Comparison of ENCODE assay signal across 8 mouse cellular contexts in genomic region chr14:26530350-26530749, GRCm38 (mm10). TPM values are rescaled to one million over a fixed set of nuclear protein-coding genes. Genes with fewer than 3 reads are reported as not detected.
DNase-seq lines count a peak whose midpoint lies in the region; ATAC-seq and TF ChIP-seq lines count a peak whose summit lies in the region.
"Had no signal": no experiment of that assay in that cellular context is flagged by ENCODE, and none has a peak within 500 bp of the region (broad histone marks: within the 10 kb centered on the region; RNA-seq: fewer than 3 reads in every experiment).

No protein-coding gene starts in this region.

- H3K27ac ChIP-seq in kidney, embryonic 14.5 days (ENCODE audit: low read depth, low read length), result no peak overlapping the region
- H3K27ac ChIP-seq in intestine, embryonic 15.5 days, result no peak overlapping the region
- no peak overlapping the region for H3K27ac ChIP-seq in kidney, postnatal 0 days
- H3K27ac ChIP-seq in midbrain, postnatal 0 days (ENCODE audit: low read depth, low read length), result no peak overlapping the region
- H3K27ac ChIP-seq: limb, embryonic 15.5 days had no signal

- no peak for ATAC-seq in kidney, embryonic 14.5 days (ENCODE audit: low FRiP score, low TSS enrichment)
- no peak for ATAC-seq in intestine, embryonic 15.5 days
- no peak for ATAC-seq in kidney, postnatal 0 days (replicated peaks; ENCODE audit: low FRiP score, low read depth)
- no peak for ATAC-seq in midbrain, postnatal 0 days (ENCODE audit: low FRiP score)
- ATAC-seq in megakaryocyte progenitor cell, adult 5-6 weeks (replicated peaks; ENCODE audit: poor library complexity), result no peak

- 70% methylated on average over 7 of the region's 7 CpGs for WGBS in kidney, embryonic 14.5 days
- WGBS in intestine, embryonic 15.5 days, result 67% methylated on average over 7 of the region's 7 CpGs
- 53% methylated on average over 7 of the region's 7 CpGs for WGBS in kidney, postnatal 0 days
- 41% methylated on average over 7 of the region's 7 CpGs for WGBS in midbrain, postnatal 0 days

- H3K36me3 ChIP-seq in kidney, embryonic 14.5 days (ENCODE audit: control insufficient read depth, insufficient read depth, low read length), result no peaks in the 10 kb centered on the region; the same call in 1 of the 2 replicates
- H3K36me3 ChIP-seq in intestine, embryonic 15.5 days, result no peaks in the 10 kb centered on the region
- H3K36me3 ChIP-seq in kidney, postnatal 0 days (ENCODE audit: insufficient read depth, low read length), result no peaks in the 10 kb centered on the region
- H3K36me3 ChIP-seq in midbrain, postnatal 0 days (ENCODE audit: insufficient read depth, low read length), result no peaks in the 10 kb centered on the region
- H3K36me3 ChIP-seq: limb, embryonic 15.5 days had no signal

- H3K9me3 ChIP-seq in kidney, embryonic 14.5 days (ENCODE audit: control insufficient read depth, low read length), result no peaks in the 10 kb centered on the region
- no peaks in the 10 kb centered on the region for H3K9me3 ChIP-seq in intestine, embryonic 15.5 days
- H3K9me3 ChIP-seq in kidney, postnatal 0 days (replicated peaks; ENCODE audit: low read length), result no peaks in the 10 kb centered on the region
- H3K9me3 ChIP-seq in midbrain, postnatal 0 days (ENCODE audit: low read length), result no peaks in the 10 kb centered on the region
- H3K9me3 ChIP-seq: limb, embryonic 15.5 days had no signal

- TF ChIP-seq CTCF in kidney, postnatal 0 days (IDR thresholded peaks at IDR 0.05; ENCODE audit: low read depth), result no peak
- TF ChIP-seq CTCF in midbrain, postnatal 0 days (IDR thresholded peaks at IDR 0.05), result no peak

- no peaks in the 10 kb centered on the region for H3K27me3 ChIP-seq in kidney, embryonic 14.5 days (ENCODE audit: control insufficient read depth, insufficient read depth, low read length)
- no peaks in the 10 kb centered on the region for H3K27me3 ChIP-seq in intestine, embryonic 15.5 days (replicated peaks)
- no peaks in the 10 kb centered on the region for H3K27me3 ChIP-seq in kidney, postnatal 0 days (ENCODE audit: insufficient read depth, low read length)
- H3K27me3 ChIP-seq in midbrain, postnatal 0 days (ENCODE audit: insufficient read depth, low read length), result no peaks in the 10 kb centered on the region
- H3K27me3 ChIP-seq: limb, embryonic 15.5 days had no signal

- H3K9ac ChIP-seq in kidney, embryonic 14.5 days (ENCODE audit: low read depth, low read length), result no peak overlapping the region
- no peak overlapping the region for H3K9ac ChIP-seq in intestine, embryonic 15.5 days
- H3K9ac ChIP-seq in kidney, postnatal 0 days (ENCODE audit: low read depth, low read length), result no peak overlapping the region
- H3K9ac ChIP-seq in midbrain, postnatal 0 days (replicated peaks; ENCODE audit: low read length, poor library complexity, severe bottlenecking), result no peak overlapping the region
- H3K9ac ChIP-seq: limb, embryonic 15.5 days had no signal

- no peak overlapping the region for H3K4me3 ChIP-seq in kidney, embryonic 14.5 days (ENCODE audit: low read length)
- H3K4me3 ChIP-seq in intestine, embryonic 15.5 days (replicated peaks), result no peak overlapping the region
- no peak overlapping the region for H3K4me3 ChIP-seq in kidney, postnatal 0 days (replicated peaks; ENCODE audit: low read depth, low read length)
- no peak overlapping the region for H3K4me3 ChIP-seq in midbrain, postnatal 0 days (ENCODE audit: low read depth, low read length)
- H3K4me3 ChIP-seq: limb, embryonic 15.5 days had no signal

- peak; percentile 85 for DNase-seq in kidney, adult 11 months
- DNase-seq in kidney, postnatal 0 days (ENCODE audit: low spot score), result no peak
- no peak for DNase-seq in midbrain, postnatal 0 days (ENCODE audit: low spot score)
- no peak for DNase-seq in gastrocnemius, adult 18-20 months (ENCODE audit: low spot score)

- peaks cover 14% of the 10 kb centered on the region for H3K4me1 ChIP-seq in kidney, embryonic 14.5 days (ENCODE audit: control insufficient read depth, insufficient read depth, low read length)
- peaks cover 16% of the 10 kb centered on the region for H3K4me1 ChIP-seq in intestine, embryonic 15.5 days (replicated peaks)
- H3K4me1 ChIP-seq in kidney, postnatal 0 days (replicated peaks; ENCODE audit: insufficient read depth, low read length), result peaks cover 22% of the 10 kb centered on the region
- H3K4me1 ChIP-seq in midbrain, postnatal 0 days (ENCODE audit: insufficient read depth, low read length), result peaks cover 9% of the 10 kb centered on the region

- H3K4me2 ChIP-seq in kidney, embryonic 14.5 days (replicated peaks; ENCODE audit: low read depth, low read length), result no peak overlapping the region
- H3K4me2 ChIP-seq in intestine, embryonic 15.5 days (replicated peaks), result peak overlapping the region; percentile 22
- 0 out of 2 replicates have a peak overlapping the region, but pooled peaks have one; percentile 7 for H3K4me2 ChIP-seq in kidney, postnatal 0 days (ENCODE audit: low read length)
- peak overlapping the region; percentile 4; the same call in 1 of the 2 replicates for H3K4me2 ChIP-seq in midbrain, postnatal 0 days (ENCODE audit: low read depth, low read length, poor library complexity, severe bottlenecking)
- H3K4me2 ChIP-seq: limb, embryonic 15.5 days had no signal

RNA-seq across cellular contexts. Expression of gene Slmap, which starts 4.4 kb away (rescaled TPM):
- 19.5 and 26.8 TPM in 2 replicates for polyA plus RNA-seq in kidney, embryonic 14.5 days (2014; fragmentation: Nextera tagmentation; extraction: Ambion mirVana)
- 42.2 and 48.8 TPM in 2 replicates for polyA plus RNA-seq in intestine, embryonic 15.5 days (2015; fragmentation: Nextera tagmentation; extraction: Ambion mirVana)
- polyA plus RNA-seq in kidney, postnatal 0 days (2015; fragmentation: Nextera tagmentation; extraction: Ambion mirVana), result 22.9 and 24.3 TPM in 2 replicates
- total RNA-seq in midbrain, postnatal 0 days (2014; rRNA removed), result 23.2 and 27.4 TPM in 2 replicates
- 9.9 and 11.1 TPM in 2 replicates for polyA plus RNA-seq in midbrain, postnatal 0 days (2015; fragmentation: Nextera tagmentation; extraction: Ambion mirVana)
- 82.4 and 91.7 TPM in 2 replicates for total RNA-seq in megakaryocyte progenitor cell, adult 5-6 weeks (2015)
- 56.8 and 78.7 TPM in 2 replicates for total RNA-seq in megakaryocyte progenitor cell, adult 5-6 weeks (2017)
- 10 to 100 TPM; 73.5 to 95.6 TPM for total RNA-seq in gastrocnemius, adult 18-20 months (2021)

RNA-seq across cellular contexts. Expression of gene Dennd6a, which starts 43.3 kb away (rescaled TPM):
- 41.8 and 46.3 TPM in 2 replicates for polyA plus RNA-seq in kidney, embryonic 14.5 days (2014; fragmentation: Nextera tagmentation; extraction: Ambion mirVana)
- polyA plus RNA-seq in intestine, embryonic 15.5 days (2015; fragmentation: Nextera tagmentation; extraction: Ambion mirVana), result 29.0 and 32.0 TPM in 2 replicates
- 29.2 and 33.6 TPM in 2 replicates for polyA plus RNA-seq in kidney, postnatal 0 days (2015; fragmentation: Nextera tagmentation; extraction: Ambion mirVana)
- 26.1 and 26.6 TPM in 2 replicates for total RNA-seq in midbrain, postnatal 0 days (2014; rRNA removed)
- polyA plus RNA-seq in midbrain, postnatal 0 days (2015; fragmentation: Nextera tagmentation; extraction: Ambion mirVana), result 9.5 and 9.7 TPM in 2 replicates
- total RNA-seq in megakaryocyte progenitor cell, adult 5-6 weeks (2015), result 29.1 and 32.3 TPM in 2 replicates
- total RNA-seq in megakaryocyte progenitor cell, adult 5-6 weeks (2017), result 22.0 and 25.1 TPM in 2 replicates
- total RNA-seq in gastrocnemius, adult 18-20 months (2021), result 1 to 10 TPM; 6.7 to 7.8 TPM
